Mouse (Mus musculus) cerebral cortex, adult 2 months (tissue): Measurements from ENCODE around the gene Fcgbp.

Experiments
- WGBS: fragments of 180-500 bp; shearing (Covaris S2); methylation state at CpG from one replicate; pipeline ENCODE4 v1.1.7; 2018; 5-methylcytosine and 5-hydroxymethylcytosine counted together

Gene Fcgbp

DNA sequence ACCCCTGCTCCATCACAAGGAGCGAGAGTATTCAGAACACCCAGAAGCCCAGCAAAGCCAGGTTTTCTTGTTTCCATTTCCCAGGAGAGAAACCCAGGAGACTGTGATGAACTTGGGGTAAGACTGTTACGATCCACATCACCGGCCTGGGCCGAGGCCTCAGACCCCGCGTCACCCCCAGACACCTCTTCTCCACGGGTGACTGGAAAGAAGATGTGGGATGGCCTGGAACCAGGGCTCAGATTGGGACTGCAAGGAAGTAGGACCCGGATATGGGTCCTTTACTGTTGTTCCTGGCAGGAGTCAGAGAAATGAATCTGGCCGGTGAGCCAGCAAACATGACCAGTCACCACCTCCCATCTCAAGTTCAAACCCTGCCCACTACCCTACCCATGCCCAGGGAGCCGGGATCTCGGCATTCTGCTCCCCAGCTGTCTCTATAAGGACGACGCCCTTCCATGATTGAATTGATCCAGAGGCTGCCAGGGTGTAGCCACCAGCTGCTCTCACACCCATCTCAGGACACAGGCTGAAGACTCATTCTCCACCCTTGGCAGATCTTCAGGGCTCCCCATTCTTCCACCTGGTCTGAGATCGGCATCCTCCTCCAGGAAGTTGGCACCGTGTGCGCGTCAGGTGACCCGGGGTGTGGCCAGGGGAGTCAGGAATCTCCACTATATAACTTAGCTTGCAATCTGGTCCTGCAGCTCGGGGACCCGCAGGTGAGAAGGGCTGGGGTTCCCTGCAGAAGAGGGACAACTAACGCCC is at the start of gene Fcgbp:
TSS of gene Fcgbp (plus strand) at position 706 of the 768 bp plus-strand sequence.
- WGBS, result 87% methylated on average over 21 of the region's 21 CpGs

DNA sequence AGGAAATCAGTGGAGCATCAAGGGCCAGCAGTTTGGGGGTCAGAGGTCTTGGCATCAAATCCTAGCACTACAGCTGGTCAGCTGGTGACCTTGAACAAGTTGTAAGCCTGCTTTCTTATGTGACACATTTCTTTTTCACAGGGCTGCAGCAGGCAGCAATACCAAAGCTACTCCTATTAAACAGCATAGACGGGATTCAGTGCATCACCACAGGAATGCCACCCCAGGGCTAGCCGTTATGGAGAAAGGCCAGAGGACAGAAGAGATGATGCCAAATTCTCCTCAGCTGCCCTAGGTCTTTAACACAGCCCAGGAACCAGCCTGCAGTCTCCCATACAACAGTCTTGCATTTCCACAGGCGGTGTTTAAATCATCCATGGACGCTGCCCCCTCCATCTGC is 26.5 kb upstream of the Fcgbp start:
- WGBS, result 82% methylated on average over 4 of the region's 4 CpGs

DNA sequence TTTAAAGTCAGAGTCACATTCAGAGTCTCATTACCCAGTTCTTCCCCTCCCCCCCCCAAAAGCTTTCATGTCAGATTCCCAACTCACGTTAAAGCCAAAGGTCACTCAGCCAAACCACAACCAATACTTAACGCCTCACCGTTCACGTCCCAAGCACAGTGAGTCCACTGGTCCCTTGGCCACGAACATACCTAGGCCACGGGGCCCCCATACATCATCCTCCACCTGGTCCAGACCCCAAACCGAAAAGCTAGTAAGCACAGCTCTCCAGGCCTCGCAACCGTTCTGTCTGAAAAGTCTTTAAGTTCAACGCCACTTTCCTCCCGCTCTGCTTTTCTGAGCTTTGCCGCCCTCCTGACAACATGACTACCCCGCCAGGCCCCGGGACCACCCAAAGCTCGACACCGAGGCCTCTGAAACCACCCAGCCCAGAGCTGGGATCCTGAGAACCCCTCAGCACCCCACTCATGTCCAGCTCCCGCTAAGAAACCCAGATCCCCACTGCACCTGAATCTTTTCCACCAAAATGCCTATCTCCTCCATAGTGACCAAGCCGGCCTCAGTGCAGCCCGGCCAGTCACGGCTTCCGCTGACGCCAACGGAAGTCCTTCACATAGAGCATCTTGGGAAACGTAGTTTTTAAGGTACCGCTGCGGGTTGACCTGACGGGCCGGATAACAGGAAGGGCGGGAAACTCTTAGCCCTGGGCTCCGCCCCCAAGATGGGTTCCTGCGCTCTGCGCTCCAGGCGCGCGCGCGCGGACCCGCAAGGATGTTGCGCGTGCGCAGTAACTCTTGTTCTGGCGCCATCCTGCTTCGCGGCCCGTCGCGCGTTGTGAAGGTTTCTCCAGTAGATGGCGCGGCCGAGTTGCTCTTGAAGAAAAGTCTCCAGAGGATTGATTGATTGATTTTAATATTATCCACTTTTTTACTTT is 21.3 kb upstream of the Fcgbp start, which contains the start of gene Psmc4:
TSS of gene Psmc4 (minus strand) at position 626 of the 934 bp plus-strand sequence.
- under 1% methylated on average over 52 of the region's 52 CpGs for WGBS

DNA sequence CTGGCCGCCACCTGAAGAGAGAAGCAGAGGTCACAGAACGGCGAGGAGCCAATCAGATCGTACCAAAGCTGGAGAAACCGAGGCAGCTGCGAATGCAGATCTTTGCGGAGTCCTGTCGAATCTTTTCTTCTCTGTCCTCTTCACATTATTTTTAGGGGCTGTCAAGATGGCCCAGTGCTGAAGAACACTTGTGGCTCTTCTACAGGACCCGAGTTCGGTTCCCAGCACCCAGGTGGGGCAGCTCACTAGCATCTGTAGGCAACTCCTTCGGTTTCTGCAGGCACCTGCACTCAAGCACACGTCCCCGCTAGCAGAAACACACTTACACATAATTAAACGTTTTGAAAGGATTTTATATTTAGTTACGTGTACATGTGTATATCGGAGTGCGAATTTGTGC is 20.5 kb upstream of the Fcgbp start:
- WGBS, result 59% methylated on average over 17 of the region's 17 CpGs

DNA sequence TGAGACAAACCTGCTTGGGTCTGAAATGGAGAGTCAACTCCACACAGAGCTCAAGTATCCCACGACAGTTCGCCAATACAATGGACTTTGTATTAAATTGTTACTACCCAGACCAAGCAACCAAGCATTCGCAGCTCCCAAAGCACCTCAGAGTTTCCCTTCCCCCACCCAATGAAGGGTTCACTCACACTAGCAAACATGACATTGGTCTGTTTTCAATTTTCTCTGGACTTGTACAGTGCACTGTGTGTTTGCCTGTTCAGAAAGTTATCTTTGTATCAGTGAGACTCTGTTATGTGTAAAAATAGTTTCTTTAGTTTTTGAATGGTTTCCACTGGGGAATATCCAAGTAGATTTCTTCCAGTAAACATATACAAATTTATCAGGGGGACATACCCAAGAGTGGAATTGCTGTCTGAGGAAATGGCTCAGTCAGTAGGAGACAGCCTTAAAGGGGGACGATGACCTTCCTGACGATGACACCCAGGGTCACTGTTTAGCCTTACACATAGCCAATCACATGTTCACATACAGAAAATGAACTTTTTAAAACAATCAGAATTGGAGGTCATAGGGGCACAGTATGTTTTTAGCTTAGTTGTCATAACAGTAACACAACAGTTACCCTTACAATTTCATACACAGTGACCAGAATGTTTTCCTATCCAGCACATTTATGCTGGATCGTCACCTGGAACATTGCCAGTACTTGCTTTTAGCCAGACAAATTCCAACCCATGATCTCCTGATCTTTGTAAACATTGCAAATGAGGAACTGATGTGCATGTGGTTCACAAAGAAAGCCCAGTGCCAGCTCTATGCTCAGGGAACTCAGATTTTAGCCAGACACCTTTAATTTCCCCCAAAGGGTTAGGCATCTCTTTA is 17.7 kb upstream of the Fcgbp start:
- WGBS, result 86% methylated on average over 6 of the region's 6 CpGs

DNA sequence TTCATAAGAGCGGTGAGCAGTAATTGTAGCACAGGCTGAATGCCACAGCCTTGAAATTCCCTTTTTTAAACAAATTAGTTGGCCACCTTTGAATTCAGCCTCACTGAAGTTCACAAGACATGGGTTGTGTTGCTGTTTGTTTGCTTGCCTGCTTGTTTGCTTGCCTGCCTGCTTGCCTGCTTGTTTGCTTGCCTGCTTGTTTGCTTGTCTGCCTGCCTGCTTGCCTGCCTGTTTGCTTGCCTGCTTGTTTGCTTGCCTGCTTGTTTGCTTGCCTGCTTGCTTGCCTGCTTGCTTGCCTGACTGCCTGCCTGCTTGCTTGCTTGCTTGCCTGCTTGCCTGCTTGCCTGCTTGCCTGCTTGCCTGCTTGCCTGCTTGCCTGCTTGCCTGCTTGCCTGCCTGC is 11.1 kb upstream of the Fcgbp start:
- WGBS, result 63% methylated on average over 1 of the region's 1 CpGs

DNA sequence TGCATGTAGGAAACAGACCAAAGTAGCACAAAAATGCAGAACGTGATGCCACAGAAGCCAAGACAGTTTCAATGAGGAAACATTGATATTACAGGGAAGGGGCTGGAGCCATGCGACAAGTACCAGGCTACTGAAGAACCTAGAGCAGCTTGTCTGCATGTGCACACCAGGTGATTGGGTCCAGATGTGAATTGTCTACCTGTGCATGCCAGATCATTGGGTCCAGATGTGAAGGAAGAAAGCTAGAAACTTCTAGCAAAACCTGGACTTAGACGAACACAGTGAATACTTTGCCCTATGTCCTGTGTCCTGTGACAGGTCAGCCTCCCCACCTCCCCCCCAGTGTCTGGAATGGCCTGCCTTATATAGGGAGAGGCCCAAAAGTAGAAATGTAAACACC is 2.4 kb upstream of the Fcgbp start:
- WGBS, result 84% methylated on average over 3 of the region's 3 CpGs

DNA sequence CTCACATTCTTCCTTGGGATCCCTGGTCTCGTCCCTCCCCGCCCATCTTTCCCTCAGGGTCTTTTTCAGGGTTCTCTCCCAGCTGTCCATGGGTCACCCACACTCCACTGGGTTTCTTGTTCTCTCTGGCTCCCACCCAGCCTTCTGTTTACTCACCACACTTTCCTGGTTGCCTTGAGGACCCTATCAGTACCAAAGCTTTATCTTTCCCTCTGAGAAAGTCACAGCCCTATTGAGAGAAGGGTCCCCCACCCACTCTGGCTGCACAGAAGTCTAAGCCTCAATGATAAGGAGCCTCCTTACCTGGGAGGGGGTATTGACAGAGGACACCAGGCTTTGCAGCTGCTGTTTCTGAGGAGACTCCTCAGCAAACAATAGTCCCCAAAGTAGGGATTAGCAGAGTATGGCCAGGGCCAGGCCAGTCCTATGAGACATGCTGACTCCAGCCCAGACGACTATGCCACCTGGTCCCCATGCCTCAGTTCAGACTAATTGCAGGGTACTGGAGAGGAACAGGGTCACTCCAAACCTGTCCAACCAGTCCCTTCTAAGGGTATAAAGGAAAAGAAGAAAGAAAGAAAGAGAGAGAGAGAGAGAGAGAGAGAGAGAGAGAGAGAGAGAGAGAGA is 1.4 kb upstream of the Fcgbp start:
- 49% methylated on average over 3 of the region's 3 CpGs for WGBS

DNA sequence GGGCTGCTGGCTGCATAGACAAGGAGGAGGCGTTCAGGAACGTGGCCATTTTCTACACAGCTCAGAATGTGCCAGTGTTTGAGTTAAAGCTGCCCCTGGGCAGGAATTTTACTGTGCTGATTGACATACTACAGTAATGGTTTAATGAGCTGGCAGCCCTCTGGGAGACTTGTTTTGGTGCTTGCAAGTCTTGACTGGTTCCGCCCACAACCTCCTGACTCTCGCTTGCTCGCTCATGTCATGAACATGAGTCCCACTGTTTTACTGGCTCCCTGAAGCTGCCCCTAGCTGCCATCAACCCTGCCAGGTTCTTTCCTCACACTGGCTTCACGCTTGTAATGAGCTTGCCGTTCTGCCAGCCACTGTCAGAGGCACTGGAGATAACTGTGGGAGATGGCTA is 13.2 kb downstream of the Fcgbp start:
- WGBS, result 31% methylated on average over 7 of the region's 7 CpGs

DNA sequence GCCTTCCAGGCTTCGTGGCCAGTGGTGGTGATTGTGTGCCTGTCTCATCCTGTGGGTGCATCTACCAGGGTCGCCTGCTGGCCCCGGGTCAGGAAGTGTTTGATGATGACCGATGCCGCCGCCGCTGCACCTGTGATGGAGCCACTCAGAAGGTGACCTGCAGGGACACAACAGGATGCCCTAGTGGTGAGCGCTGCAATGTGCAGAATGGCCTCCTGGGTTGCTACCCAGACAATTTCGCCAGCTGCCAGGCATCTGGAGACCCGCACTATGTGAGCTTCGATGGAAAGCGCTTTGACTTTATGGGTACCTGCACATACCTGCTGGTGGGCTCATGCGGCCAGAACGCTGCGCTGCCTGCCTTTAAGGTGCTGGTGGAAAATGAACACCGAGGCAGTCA is 15.2 kb downstream of the Fcgbp start:
- 84% methylated on average over 16 of the region's 16 CpGs for WGBS

DNA sequence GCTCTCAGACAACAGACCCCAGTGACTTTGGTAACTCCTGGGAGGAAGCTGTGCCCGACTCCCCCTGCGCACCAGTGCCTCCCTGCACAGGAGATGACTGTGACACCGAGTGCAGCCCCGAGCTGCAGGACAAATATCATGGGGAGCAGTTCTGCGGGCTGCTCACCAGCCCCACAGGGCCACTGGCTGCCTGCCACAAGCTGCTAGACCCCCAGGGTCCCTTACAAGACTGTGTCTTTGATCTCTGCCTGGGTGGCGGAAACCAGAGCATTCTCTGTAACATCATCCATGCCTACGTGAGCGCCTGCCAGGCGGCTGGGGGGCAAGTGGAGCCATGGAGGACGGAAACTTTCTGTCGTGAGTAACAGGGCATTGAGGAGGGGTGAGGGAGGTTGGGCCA is 22.5 kb downstream of the Fcgbp start:
- WGBS, result 51% methylated on average over 11 of the region's 11 CpGs

DNA sequence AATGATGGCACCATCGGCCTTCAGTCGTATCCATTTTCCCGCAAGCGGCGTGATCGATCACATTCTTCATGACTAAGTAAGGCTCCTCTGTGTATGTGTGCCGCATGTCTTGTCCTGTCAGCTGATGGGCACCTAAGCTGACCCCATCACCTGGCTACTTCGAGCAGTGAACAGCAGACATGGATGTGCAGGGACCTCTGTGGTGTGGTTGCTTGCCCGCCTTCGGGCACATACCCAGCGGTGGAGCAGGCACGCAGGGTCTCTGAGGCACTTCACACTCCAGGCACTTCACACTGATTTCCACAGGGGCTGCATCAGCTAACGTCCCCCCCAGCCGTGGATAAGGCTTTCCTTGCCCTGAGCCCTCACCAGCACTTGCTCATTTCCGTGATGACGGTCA is 28.1 kb downstream of the Fcgbp start:
- WGBS, result 95% methylated on average over 16 of the region's 16 CpGs

DNA sequence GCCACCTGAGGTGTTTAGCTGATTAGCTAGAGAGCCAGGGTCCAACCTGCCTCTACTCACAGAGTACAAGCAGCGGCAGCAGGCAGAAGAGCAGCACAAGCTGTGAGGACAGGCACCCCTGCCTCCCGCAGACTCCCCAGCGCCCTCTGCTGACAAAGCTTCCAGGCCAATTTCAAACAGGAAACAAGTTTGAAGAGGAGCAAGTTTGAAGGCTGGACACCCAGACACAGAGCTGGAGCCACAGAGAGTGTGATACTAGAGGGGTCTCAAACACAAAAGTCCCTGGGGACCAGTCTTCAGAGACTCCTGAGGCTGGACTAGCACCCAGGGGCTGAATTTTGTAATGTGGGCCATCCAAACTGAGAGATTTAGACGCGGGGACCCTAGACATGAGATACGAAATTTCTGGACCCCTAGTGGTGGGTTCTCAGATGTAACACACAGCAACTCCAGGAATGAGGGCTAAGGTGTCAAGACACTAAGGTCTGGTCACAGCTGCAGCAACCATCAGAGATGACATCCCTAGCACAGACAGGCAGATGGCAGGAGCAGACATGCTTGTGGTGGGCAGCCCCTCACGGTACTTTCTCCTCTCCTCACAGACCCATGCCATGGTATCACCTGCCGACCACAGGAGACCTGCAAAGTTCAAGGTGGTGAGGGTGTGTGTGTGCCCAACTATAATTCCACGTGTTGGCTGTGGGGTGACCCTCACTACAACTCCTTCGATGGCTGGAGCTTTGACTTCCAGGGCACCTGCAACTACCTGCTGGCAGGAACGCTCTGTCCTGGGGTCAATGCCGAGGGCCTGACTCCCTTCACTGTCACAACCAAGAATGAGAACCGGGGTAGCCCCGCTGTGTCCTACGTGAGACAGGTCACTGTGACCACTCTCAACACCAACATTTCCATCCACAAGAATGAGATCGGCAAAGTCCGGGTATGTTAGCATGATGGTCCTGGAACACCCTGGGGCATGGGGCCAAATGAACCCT is 29.9 kb downstream of the Fcgbp start:
- 67% methylated on average over 17 of the region's 17 CpGs for WGBS

DNA sequence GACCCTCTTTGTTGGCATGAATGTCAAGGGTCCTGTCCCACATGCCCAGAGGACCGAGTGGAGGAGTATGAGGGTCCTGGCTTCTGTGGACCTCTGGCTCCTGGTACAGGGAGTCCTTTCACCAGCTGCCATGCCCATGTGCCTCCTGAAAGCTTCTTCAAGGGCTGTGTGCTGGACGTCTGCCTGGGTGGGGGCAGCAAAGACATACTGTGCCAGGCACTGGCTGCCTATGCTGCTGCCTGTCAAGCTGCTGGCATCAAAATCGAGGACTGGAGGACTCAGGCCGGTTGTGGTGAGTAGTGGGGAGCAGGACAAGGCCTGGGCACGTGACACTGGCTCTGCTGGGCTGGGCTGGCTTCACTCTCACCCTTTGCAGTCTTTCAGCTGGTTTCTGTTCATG is 31.9 kb downstream of the Fcgbp start:
- 27% methylated on average over 5 of the region's 5 CpGs for WGBS

DNA sequence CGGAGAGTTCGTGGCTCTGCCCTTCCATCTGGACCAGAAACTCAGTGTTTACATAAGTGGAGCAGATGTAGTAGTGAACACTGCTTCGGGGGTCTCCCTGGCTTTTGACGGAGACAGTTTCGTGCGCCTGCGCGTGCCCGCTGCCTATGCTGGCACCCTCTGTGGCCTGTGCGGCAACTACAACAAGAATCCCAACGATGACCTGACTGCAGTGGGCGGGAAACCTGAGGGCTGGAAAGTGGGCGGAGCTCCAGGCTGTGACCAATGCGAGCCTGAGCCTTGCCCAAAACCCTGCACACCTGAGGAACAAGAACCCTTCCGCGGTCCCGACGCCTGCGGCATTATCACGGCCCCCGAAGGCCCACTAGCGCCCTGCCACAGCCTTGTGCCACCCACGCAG is 33.6 kb downstream of the Fcgbp start:
- WGBS, result 11% methylated on average over 23 of the region's 23 CpGs

DNA sequence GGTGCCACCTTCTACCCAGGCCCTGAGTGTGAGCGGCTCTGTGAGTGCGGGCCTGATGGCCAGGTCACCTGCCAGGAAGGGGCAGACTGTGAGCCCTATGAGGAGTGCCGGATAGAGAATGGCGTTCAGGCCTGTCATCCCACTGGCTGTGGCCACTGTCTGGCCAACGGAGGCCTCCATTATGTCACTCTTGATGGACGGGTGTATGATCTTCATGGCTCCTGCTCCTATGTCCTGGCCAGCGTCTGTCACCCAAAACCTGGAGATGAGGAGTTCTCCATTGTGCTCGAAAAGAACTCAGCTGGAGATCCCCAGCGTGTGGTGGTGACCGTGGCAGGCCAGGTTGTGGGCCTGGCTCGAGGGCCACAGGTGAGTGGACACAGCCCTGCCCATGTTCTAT is 35.2 kb downstream of the Fcgbp start:
- WGBS, result 96% methylated on average over 11 of the region's 11 CpGs

DNA sequence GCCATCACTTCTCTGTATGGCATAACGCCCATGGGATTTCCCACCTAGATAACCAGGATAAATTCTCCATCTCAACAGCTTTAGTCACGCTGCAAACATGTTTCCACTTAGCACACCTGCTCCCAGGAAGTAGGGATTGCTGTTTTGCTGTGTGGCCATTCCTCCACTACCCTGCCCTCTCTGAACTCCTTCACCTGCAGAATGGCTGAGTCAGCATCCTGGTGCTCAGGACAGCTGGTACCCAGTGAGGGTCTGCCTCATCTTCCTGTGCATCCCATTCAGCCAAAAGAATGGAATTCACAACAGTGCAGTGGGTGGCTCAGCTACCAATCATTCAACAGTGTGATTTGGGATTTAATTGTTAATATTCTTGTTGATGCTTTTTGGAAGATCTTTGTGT is 43.6 kb downstream of the Fcgbp start:
- 84% methylated on average over 2 of the region's 2 CpGs for WGBS

DNA sequence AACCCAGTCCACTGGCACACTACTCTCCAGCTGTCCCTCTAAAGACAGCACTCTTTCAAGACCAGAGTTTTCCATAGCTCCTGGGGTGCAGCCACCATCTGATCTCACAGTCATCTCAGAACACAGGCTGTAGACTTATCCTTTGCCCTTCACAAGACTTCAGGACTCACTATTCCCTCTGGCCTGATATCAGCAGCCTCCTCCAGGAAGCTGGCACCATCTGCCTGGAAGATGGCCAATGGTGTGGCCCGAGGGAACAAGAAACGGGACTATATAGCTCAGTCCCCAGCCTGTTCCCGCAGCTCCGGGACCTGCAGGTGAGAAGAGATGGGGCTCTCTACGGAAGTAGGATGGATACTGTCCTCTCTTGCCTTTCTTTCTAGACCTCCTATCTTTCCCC is 58.1 kb downstream of the Fcgbp start, which contains the start of gene 9530053A07Rik:
TSS of gene 9530053A07Rik (plus strand) at position 301 of the 400 bp plus-strand sequence.
- WGBS, result 66% methylated on average over 5 of the region's 5 CpGs

DNA sequence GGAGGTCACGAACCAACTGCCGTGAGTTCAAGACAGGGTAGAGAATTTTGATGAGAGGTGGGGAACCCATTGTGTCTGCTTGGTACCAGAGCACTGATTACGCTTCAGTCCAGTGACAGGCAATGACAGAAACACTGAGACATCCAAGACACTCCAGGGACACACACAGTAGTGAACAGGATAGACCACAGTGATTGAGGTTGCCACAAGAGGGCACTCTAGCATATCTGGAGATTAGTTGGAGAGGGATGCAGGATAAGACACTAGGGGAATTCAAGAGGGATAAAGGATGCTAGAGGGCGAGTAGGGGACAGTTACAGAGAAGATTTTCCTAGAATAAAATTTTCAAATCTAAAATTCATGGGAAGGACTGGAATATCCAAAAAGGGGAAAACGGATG is 66.6 kb downstream of the Fcgbp start:
- 70% methylated on average over 5 of the region's 5 CpGs for WGBS

DNA sequence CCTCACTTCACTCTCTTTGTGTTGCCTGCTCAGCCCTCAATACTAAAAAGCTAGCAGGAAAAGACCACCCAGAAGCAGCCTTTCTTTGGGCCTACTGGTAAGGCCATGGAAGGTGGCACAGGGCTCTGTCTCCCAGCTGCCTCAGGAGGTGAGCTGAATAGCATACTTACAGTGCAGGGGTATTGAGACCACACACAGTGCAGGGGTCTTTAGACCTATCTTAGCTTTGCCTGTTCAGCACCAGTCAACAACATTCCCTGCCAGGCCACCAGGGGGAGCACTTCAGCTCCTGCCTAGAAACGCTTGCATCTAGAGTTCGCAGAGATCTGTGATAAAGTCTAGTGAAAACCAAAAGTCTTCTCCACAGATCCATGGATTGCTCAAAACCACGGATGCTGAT is 77.2 kb downstream of the Fcgbp start:
- WGBS, result 14% methylated on average over 3 of the region's 3 CpGs
